Mouse (Mus musculus): Measurements from ENCODE around the gene Tmem33.
A peak's percentile ranks its signal among the peaks of the same experiment; 100 is the strongest.

Tmem33 gene

DNA sequence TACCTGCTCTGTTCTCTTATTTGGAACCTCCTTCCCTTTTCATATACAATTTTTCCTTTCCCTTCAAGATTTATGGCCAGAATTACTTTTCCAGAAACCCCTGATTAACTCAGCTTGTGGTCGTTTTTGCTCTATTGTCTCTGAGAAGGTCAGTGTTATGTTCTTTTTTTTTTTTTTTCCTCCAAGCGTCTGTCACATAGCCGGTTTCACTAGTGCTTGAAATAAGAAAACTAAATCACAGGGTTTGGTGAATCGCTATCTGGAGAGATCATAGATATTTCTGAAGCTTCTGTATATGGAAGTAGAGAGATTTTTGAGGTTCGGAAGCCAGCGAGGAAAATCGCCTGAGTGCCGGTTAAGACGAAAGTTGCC, 220 bp upstream of the Tmem33 start:
- DNase-seq: no peak

DNA sequence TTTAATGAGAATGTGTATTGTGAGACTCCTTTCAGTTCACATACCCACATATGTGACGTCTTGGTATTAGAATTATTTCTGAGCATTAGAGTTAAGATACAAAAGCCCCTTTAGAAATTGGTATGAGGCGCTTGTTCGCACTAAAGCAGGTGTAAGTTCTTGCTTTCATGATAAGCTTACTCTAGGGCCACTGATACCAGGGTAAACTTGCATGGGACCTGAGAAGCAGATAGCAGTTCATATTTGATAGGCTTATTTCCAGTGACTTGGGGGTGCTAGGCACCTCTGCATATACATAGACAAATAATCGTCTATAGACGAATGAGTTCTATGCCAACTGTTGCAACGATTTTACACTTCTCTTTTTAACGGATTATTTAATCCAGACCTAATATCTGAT, 2.6 kb downstream of the Tmem33 start:
- peak; percentile 42 for DNase-seq

- DNase-seq: peak; percentile 21
Observed at GRCm38 (mm10) chr5:67266106-67266505, 5.7 kb downstream of the Tmem33 start.

GRCm38 (mm10) chr5:67269309-67269708, 8.9 kb downstream of the Tmem33 start:
- DNase-seq: peak; percentile 74

- DNase-seq: peak; percentile 66
Observed at GRCm38 (mm10) chr5:67279407-67279806, 19.0 kb downstream of the Tmem33 start.

DNA sequence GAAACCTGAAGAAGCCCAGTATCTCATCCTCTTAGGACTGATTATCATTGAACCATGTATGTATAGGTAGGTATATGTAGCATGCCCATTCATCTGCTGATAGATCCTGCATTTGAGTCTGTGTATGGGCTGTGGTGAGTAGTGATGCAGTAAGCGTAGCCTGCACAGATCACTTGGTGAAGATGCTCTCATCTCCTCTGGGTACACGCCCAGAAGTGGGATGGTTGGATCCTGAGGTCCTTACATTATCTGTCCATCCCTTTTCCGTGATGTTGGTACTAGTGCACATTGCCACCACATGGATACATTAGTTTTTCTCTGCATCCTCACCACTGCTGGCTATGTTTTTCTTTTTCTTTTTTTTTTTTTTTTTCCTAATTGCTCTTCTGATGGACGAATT, 19.5 kb downstream of the Tmem33 start:
- peak; percentile 55 for DNase-seq

DNA sequence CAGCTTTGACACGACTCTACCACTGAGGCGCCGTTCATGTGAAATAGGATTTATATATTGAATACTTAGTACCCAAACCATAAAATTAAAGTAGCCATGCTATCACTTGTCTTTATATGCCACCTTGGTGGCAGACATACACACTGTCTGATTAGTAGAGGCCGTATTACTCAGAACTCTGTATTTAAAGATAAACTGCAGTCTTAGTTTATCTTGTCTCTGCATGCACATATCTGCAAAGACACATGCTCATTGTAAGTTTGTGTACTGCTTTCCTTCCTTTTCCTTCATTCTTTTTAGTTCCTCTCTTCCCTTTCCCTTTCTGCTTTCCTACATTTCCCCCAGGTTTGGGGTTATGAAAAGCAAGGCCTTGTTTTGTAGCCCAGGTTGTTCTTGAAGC, 20.0 kb downstream of the Tmem33 start:
- DNase-seq: peak; percentile 31

GRCm38 (mm10) chr5:67295029-67295428, 34.7 kb downstream of the Tmem33 start:
- peak; percentile 13 for DNase-seq

DNA sequence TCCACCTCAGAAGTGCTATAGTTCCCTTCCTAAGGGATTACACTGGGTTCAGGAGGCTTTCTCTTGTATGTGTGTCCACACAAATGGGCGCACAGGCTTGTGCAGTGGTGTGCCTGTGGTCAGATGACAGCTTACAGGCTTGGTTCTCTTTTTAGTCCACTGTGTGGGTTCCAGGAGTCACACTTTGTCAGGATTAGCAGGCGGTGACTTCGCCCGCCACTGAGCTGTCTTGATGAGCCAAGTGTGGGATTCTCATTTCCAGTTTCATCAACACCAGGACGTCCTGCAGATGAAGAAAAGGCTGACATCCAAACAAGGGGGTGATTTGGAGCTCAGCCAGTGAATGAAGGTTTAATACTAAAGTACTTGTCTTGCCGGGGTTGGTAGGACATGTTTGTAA, 35.3 kb downstream of the Tmem33 start:
- peak; percentile 64 for DNase-seq

DNA sequence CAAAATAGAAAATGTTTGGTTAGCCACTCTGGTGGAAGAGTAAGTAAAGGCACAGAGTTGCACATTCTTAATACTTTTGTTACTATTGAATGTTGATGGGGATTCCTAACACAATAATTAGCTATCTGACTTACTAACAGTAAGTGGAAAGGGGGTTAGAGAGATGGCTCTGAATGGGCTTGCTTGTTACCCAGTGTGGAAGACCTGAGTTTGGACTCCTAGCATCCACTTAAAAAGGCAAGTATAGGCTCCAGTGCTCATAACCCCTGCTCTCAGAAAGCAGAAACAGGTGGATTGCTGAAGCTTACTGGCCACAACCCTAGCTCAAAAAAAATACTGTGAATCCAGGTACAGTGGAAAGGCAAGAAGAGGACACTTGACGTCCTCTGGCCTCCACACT, 35.8 kb downstream of the Tmem33 start:
- peak; percentile 57 for DNase-seq

GRCm38 (mm10) chr5:67297026-67297813, 36.9 kb downstream of the Tmem33 start:
- peak; percentile 74 for DNase-seq

DNA sequence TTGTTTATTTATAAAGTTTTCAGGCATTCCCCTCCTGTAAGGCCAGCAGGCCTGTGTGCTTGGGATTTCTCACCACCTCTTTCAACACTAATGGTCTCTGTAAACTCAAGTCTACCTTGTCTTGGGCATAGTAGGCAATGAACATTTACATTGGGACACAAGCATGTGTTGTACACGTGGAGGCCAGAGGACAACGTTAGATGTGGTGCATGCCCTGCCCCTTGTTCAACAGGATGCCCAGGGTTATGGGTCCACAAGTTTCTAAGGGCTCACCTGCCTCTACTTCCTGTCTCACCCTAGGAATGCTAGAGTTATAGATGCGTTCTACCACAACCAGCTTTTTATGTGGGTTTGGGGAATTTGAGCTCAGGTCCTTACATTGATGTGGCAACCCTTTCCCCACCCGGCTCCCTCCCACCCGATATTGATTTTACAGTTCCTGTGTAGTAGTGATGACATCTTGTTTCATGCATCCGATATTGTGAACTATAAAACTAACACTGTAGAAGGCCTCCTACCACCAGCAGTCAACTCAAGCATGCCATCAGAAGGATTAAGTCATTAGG, 39.6 kb downstream of the Tmem33 start:
- peak; percentile 74 for DNase-seq

- no peak for DNase-seq
Observed at GRCm38 (mm10) chr5:67300926-67301597, 40.7 kb downstream of the Tmem33 start.

GRCm38 (mm10) chr5:67301722-67302331, 41.5 kb downstream of the Tmem33 start:
- DNase-seq: no peak

DNA sequence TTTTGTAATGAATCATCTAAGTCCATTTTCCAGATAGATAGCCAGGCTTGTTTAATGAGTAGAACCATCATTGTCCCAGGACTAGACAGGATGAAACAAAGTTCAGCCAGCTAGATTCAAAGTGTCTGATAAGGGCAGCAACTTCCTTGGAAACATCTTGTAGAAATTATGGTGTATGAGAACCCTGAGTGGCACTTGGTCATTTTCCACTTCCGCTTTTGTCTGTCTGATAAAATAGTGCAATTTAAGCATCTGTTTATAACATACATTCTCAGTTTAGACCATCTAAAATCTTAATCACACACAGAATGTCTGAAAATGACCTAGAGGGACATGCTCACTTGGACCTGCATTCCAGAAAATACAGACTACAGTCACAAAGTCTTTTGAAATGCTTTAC, 43.5 kb downstream of the Tmem33 start:
- no peak for DNase-seq

GRCm38 (mm10) chr5:67306698-67307521, 46.5 kb downstream of the Tmem33 start, which contains the start of gene Slc30a9:
Gene Slc30a9 (plus strand): TSS chr5:67306955.
- peak; percentile 99 for DNase-seq

DNA sequence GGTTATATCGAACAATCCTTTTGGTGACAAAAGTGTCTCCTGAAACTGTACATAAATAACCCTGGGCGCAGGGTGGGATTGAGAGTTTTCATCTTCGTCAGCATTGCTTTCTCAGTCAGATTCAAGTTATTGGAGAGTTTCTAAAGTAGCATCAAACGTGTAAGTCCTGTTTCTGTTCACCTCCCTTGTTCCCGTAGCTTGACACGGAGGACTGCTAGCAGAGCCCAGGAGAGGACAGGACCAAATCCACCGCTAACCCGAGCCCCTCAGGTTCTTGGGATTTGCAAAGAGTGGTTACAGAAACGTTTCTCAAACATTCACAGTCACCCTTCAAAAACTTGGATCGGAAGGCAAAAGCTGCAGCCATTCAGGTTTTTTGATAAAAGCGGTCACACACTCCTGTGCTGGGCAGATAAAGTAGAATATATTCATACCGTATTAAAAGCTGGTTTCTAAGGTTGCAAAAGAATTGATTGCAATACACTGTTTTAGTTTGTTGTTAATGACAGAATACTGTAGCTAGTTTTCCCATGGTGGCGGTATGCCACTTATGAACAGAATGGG, 47.4 kb downstream of the Tmem33 start:
- no peak for DNase-seq

DNA sequence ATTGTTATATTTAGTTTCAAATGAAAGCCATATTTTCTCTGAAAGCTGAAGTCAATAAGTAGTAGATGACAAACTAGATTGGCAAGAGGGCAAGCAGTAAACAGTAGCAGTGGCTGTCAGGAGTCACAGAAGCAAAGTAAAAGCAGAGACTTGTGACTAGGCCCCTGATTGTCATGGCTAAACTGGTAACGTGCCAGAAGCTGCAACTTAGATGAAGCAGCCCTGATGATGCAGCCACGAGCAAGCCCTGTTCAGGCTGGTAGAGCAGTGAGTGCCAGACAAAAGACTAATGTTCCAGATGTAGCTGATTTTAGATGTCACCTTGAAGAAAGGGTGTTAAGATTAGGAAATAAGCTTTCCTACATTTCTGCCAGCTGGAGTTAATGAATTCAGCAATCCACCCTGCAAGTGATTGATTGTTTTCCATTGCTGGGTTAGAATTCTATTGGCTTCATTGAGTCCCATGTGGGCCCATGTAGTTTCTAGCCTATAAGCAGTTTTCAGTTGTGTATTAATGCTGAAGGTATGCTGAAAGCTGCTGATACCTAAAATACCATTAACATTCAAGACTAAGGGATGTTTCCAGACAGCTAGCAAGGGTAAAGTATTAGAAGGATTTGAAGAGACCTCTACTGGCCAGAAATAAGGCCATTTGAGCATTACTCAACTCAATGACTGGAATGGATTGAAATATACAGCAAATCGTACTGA, 51.6 kb downstream of the Tmem33 start:
- no peak for DNase-seq

DNA sequence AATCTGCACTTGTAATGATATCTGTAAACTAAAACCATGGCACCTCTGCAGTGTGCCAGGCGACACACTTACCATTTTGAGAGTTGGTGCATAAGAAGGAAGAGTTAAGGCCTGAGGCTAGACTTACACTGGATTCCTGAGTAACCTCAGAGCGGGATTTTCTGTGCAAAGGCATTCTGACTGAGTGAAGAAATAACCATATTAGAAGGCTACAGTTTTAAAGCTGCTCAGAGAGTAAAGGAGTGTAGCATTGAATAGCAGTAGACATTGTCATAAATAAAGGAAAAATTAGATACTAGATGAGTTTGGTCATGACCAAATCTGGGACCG, 52.1 kb downstream of the Tmem33 start:
- DNase-seq: no peak

DNA sequence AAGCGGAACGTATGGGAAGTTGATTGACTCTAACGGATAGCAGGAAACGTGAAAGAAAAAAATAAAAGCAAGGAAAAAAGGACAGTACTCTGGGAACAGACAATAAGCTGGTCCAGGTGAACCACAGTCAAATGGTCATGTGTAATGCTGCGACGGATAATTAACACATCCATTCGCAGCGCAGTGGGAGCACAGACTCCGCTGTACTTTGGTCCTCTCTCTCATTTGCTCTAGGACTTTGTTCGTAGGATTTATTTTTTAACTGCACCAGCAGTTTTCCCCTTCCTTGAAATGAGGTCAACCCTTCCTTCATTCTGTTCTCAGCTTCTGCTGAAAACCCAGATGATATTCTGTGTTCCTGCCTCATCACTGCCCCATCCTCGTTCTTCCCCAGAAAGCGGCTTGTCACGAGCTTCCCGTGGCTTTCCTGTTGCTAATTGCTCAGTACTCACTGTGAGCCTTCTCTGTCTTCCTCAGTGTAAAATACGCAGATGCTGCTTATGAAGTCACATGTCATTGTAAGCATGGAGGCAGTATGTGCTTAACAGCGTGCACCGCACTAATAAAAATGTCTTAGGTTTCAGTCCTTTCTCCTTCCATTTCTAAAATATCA, 61.4 kb downstream of the Tmem33 start:
- no peak for DNase-seq

DNA sequence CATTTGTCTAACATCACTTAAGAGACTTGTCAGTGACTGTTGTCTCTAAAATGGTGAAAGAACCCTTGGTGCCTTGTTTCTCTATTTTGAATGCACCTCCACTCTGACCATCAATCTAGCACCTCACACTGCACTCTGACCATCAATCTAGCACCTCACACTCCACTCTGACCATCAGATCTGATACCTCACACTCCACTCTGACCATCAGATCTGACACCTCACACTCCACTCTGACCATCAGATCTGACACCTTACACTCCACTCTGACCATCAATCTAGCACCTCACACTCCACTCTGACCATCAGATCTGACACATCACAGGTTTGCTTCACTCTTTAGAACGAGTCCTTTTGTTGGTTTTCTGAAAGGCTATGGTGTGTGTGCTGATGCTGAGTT, 63.7 kb downstream of the Tmem33 start:
- DNase-seq: no peak

All from heart, adult 11 months (tissue).